Mouse (Mus musculus) testis, postnatal 14 days (tissue): ENCODE measurements around the gene Pmfbp1.

Experiments
- DNase-seq: peaks from one replicate; pipeline ENCODE4 v3.0.0; 2021; ENCODE audit warnings: low spot score

The Pmfbp1 gene

DNA sequence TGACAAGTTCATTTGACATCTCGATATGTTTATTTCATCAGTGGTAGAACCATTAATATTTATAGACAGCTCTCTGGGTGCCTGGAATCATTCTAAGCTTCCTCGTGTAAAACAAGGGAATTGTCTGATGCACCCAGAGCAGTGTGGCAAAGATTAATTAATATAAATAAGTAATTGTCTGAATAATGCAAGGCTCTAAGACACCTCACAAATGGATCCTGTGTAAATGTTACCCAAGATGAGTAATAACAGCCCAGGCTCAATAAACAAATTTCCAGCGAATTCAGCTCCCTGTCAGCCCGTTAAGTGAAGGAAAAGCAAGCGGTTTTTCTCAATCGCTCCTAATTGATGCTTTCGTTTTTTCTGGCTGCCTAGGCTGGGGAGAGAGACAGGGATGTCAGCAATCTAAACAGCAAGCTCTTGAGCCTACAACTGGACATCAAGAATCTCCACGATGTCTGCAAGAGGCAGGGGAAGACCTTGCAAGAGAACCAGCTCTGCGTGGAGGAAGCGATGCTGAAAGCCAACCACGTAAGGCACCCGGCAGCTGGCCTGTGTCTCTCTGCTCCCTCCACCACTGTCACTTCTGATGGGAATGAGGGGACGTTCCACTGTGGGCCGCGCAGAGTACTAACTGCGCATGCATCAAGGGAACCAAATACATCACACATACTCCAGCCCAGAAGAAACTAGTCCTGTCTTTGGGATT is 5.3 kb downstream of the Pmfbp1 start:
- DNase-seq, result no peak

- DNase-seq, result no peak
Measured at GRCm38 (mm10) chr8:109503566-109503965, 9.7 kb downstream of the Pmfbp1 start.

DNA sequence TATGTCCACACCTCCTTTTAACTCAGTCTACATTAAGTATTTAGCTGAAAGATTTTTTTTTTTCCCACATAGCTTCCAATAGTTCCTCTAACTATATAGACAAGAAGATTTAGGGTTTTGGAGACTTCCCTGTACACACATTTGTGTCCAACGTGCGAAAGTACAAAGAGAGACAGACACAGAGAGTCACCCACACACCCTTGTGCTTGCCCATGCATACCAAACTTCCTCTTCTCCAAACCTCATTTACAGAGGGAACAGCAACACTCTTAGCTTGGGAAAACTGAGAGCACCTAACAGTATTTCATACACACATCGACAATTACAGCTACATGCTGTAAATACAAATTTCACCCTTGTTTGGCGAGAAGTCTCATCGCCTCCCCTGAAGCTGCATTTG is 11.7 kb downstream of the Pmfbp1 start:
- no peak for DNase-seq

DNA sequence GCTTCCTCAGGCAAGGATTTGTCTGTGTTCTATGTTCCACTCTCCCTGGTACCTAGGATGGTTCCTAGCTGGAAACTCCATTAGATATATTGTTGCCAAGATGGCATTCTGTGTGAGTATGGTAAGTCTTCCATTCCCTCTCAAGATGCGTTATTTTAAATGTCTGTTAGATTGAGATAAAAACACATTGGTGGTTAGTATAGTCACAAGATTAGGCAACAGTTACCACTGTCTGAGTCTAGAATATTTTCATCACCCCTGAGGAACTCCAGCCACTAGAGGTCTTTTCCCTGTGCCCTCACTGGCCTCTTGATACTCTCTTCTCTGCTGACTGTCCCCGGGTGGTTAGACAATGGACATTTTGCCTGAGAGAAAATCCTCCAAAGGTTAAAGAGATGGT is 30.2 kb downstream of the Pmfbp1 start:
- no peak for DNase-seq

GRCm38 (mm10) chr8:109535140-109535990 is 41.5 kb downstream of the Pmfbp1 start:
- DNase-seq, result peak; percentile 43

GRCm38 (mm10) chr8:109536703-109537102 is 42.9 kb downstream of the Pmfbp1 start:
- peak; percentile 67 for DNase-seq

DNA sequence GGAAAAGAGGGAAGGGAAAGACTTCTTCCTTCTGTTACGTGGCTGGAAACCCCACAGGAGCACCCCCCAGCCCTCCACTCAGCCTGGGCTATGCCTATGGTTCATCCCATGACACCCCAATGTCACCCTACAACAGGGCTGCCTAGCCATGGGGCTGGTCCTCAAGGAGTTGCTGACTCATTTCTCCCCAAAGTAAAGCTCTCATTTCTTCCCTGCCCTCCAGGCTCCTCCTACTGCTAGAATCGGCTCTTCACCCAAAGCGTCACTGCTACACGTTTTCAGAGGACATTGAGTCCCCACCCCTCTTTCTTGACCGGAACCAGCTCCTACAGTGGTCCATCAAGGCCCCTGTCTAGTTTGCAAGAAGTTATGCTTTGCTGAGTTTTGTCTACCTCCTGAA is 48.3 kb downstream of the Pmfbp1 start:
- no peak for DNase-seq

- DNase-seq, result no peak
Measured at GRCm38 (mm10) chr8:109542748-109543519, 49.1 kb downstream of the Pmfbp1 start.

DNA sequence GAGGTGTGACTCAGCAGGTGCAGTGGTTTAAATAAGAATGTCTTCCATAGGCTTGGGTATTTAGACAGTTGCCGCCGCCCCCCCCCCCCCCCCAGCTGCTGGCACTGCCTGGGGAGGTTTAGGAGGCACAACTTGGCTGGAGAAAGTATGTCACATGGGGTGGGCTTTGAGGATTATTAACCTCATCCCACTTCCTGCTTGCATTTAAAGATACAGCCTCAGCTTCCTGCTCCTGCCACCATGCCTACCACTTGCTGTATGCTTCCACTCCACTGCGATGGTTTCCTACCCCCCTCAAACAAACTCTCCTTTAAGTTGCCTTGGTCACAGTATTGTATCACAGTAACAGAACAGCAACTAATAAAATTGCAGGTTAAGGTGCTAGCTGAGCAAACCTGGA is 50.2 kb downstream of the Pmfbp1 start:
- no peak for DNase-seq

GRCm38 (mm10) chr8:109551663-109552062 is 57.8 kb downstream of the Pmfbp1 start:
- no peak for DNase-seq

GRCm38 (mm10) chr8:109563881-109564280 is 70.1 kb downstream of the Pmfbp1 start:
- no peak for DNase-seq

GRCm38 (mm10) chr8:109564766-109565165 is 70.9 kb downstream of the Pmfbp1 start:
- no peak for DNase-seq

DNA sequence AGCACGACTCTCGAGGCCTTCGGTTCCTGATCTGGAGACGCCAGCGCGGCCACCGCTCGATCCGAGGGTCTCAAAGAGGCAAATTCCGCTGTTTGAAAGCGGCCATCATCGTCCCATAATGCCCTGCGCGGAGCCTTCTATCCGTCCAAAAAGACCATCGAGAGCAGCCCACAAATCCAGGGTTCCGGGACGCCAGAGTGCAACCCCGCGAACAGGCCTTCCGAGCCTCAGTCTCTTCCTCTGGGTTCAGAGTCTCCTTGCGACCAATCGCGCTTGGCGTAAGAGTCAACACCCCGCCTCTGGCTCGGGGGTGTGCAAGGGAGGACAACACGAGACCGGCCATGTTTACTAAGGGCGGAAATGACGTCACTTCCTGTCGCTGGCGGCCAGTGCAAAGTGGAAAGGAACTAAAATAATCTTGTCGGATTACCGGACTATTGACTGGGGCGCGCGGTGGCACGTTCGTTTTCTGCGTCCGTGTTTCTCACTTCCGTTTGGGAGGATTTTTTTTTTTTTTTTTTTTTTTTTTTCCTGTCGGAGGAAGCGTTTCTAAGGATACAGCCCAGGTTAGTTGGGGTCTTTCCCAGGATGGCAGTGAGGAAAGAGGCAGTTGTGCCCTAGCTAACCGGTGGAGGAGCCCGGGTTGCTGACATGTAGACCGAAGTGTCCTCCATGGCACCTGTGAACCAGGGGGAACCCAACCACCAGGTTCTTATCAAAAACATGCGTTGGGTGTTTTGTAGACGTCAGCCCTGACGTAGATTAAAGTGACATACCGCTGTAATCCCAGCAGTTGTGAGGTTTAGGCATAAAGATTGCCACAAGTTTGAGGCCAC is 71.9 kb downstream of the Pmfbp1 start, which contains the start of the genes Dhx38 and Txnl4b:
Dhx38 (minus strand) TSS at position 364 of the 836 bp plus-strand sequence.
Txnl4b (plus strand) TSS at position 395 of the 836 bp plus-strand sequence.
- DNase-seq, result peak; percentile 97

GRCm38 (mm10) chr8:109571139-109571538 is 77.3 kb downstream of the Pmfbp1 start:
- no peak for DNase-seq

- DNase-seq, result no peak
Measured at GRCm38 (mm10) chr8:109576311-109576710, 82.5 kb downstream of the Pmfbp1 start.

DNA sequence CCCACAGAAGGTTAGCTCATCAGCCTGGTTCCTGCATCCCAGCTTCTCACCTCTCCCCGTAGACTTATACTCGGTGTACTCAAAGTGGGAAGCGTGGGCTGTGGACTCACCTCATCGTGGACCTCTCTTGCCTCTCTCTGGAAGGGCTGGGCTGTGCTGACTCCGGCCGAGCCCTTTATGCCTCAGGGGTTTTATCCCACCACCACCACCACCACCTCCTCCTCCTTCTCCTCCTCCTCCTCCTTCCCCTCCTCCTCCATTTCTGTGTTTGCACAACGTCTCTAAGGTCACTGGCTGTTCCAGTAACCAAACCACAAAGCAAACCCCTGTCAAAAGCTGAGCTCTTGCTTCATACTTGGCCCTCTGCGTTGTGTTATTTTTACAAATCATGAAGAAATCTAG is 85.1 kb downstream of the Pmfbp1 start, which contains the start of gene Hp:
Hp (minus strand) TSS at position 273 of the 402 bp plus-strand sequence.
- no peak for DNase-seq

GRCm38 (mm10) chr8:109584293-109584692 is 90.5 kb downstream of the Pmfbp1 start:
- DNase-seq, result no peak

- DNase-seq, result no peak
Measured at GRCm38 (mm10) chr8:109584830-109585229, 91.0 kb downstream of the Pmfbp1 start.

GRCm38 (mm10) chr8:109585652-109586051 is 91.8 kb downstream of the Pmfbp1 start:
- DNase-seq, result no peak

DNA sequence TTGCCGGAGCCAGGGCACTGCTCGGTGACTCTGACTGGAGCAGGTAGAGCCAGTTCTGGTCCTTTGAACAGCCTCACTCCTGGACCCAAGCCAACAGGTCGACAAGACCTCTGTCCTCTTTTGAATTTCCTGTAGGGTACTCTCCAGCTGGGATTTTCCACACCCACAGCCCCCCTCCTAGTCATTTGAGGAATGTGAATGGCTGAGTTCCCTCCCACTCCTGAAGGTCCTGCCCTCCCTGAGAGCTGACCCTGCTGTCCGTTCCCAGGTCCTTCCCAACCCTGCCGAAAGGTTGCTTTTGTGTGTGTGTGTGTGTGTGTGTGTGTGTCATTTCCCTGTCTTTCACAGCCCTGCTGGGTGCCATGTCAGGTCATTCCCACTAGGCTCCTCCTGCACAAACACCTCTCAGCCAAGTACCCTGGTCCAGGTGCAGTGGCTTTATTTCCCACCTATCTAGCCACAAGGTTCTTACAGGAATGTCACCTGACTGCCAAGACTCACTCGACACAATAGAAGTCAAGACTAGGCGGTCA is 93.2 kb downstream of the Pmfbp1 start:
- no peak for DNase-seq

GRCm38 (mm10) chr8:109590901-109591300 is 97.1 kb downstream of the Pmfbp1 start:
- no peak for DNase-seq
